Mouse (Mus musculus): ENCODE measurements at regions not wholly inside any gene's neighbourhood (a gene's known extent, or its start where the extent isn't known, plus 50 kb on each side); places are given as distances from the start of the nearest gene placed in this dataset.

- no peak for DNase-seq (ENCODE audit: low spot score)
Measured at GRCm38 (mm10) chr10:120553097-120553453, 76.8 kb upstream of the Hmga2 start.

- DNase-seq (ENCODE audit: low spot score), result no peak
Measured at GRCm38 (mm10) chr10:120552341-120553096, 76.2 kb upstream of the Hmga2 start.

GRCm38 (mm10) chr10:120551851-120552281, 75.6 kb upstream of the Hmga2 start:
- DNase-seq (ENCODE audit: low spot score), result no peak

GRCm38 (mm10) chr10:120547164-120547563, 70.9 kb upstream of the Hmga2 start:
- no peak for DNase-seq (ENCODE audit: low spot score)

GRCm38 (mm10) chr10:120541618-120542017, 65.3 kb upstream of the Hmga2 start:
- DNase-seq (ENCODE audit: low spot score), result no peak

GRCm38 (mm10) chr10:120538561-120538960, 62.3 kb upstream of the Hmga2 start:
- DNase-seq (ENCODE audit: low spot score), result no peak

GRCm38 (mm10) chr10:120528406-120528805, 52.1 kb upstream of the Hmga2 start:
- DNase-seq (ENCODE audit: low spot score), result no peak

GRCm38 (mm10) chr10:120527951-120528350, 51.7 kb upstream of the Hmga2 start:
- DNase-seq (ENCODE audit: low spot score), result no peak

- no peak for DNase-seq (ENCODE audit: low spot score)
Measured at GRCm38 (mm10) chr10:120526991-120527390, 50.7 kb upstream of the Hmga2 start.
